Mouse (Mus musculus): Measurements from ENCODE around the gene Sprr2d. TPM values are rescaled to one million over a fixed set of nuclear protein-coding genes. Genes with fewer than 3 reads are reported as not detected.

Sprr2d gene
- polyA plus RNA-seq, 1 experiment from 2014 or later: not detected

DNA sequence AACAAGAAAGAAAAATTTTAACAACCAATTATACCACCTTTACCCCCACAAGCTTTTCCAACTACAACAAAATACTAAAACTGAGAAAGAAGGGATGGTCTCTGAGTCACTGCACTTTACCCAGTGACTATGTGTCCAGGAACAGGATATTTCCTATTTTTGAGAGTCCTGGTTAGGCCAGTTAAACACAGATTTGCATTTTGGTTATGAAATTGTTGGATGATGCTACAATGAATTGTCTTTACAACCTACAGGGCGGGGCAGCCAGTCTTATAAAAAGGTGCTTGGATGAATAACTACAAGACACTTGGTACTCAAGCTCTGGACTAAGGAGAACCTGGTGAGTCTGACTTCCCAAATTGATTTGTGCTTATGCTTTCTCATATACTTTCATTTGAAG is 46.4 kb downstream of the Sprr2d start, which contains the start of gene Sprr2h:
Gene Sprr2h, plus strand, starts transcription at position 301 of the 400 bp plus-strand sequence.
- Histone ChIP-seq H3K27ac (ENCODE audit: low read length) (no peak within 1 kb of the TSS), H3K36me3 (ENCODE audit: control insufficient read depth, insufficient read depth) (no peaks in the 10 kb centered on the region), H3K4me2 (ENCODE audit: low read depth, low read length) (no peak within 1 kb of the TSS), H3K9me3 (replicated peaks; ENCODE audit: control insufficient read depth, low read length) (no peaks in the 10 kb centered on the region), H3K4me1 (ENCODE audit: control insufficient read depth, insufficient read depth, low read length) (no peaks in the 10 kb centered on the region), H3K4me3 (ENCODE audit: low read length) (no peak within 1 kb of the TSS), H3K27me3 (ENCODE audit: control insufficient read depth, insufficient read depth, low read length) (no peaks in the 10 kb centered on the region), H3K9ac (ENCODE audit: low read length) (no peak within 1 kb of the TSS)
- 63% methylated on average over 1 of the region's 1 CpGs for WGBS
- ATAC-seq (replicated peaks; ENCODE audit: extremely low read depth, insufficient read depth, low FRiP score): no peak

Other genes with a start within 250 kb of the Sprr2d start
- 0.12 TPM in 1 of 2 replicates, not detected in the other for gene Prr9, start 215.2 kb upstream of the Sprr2d start, polyA plus RNA-seq (2015; fragmentation: Nextera tagmentation; extraction: Ambion mirVana)
- gene Lelp1, start 196.4 kb upstream of the Sprr2d start, polyA plus RNA-seq (2015; fragmentation: Nextera tagmentation; extraction: Ambion mirVana): not detected in 2 replicates
- 0.22 and 0.62 TPM in 2 replicates for gene Sprr2a1, start 123.3 kb upstream of the Sprr2d start, polyA plus RNA-seq (2015; fragmentation: Nextera tagmentation; extraction: Ambion mirVana)
- gene Sprr2a2, start 123.2 kb upstream of the Sprr2d start, polyA plus RNA-seq (2015; fragmentation: Nextera tagmentation; extraction: Ambion mirVana): 26.9 and 58.8 TPM in 2 replicates
- gene Sprr2a3, start 53.7 kb upstream of the Sprr2d start, polyA plus RNA-seq (2015; fragmentation: Nextera tagmentation; extraction: Ambion mirVana): 1.9 and 3.6 TPM in 2 replicates
- 0.21 TPM in 1 of 2 replicates, not detected in the other for gene Sprr2b, start 22.5 kb upstream of the Sprr2d start, polyA plus RNA-seq (2015; fragmentation: Nextera tagmentation; extraction: Ambion mirVana)
- gene Sprr2e, start 13.0 kb downstream of the Sprr2d start, polyA plus RNA-seq (2015; fragmentation: Nextera tagmentation; extraction: Ambion mirVana): not detected in 2 replicates
- gene Sprr2f, start 26.0 kb downstream of the Sprr2d start, polyA plus RNA-seq (2015; fragmentation: Nextera tagmentation; extraction: Ambion mirVana): 0.35 TPM in 1 of 2 replicates, not detected in the other
- not detected in 2 replicates for gene Sprr2h, start 46.5 kb downstream of the Sprr2d start, polyA plus RNA-seq (2015; fragmentation: Nextera tagmentation; extraction: Ambion mirVana)
- not detected in 2 replicates for gene Sprr2i, start 68.9 kb downstream of the Sprr2d start, polyA plus RNA-seq (2015; fragmentation: Nextera tagmentation; extraction: Ambion mirVana)
- gene Sprr2j-ps, start 78.9 kb downstream of the Sprr2d start, polyA plus RNA-seq (2015; fragmentation: Nextera tagmentation; extraction: Ambion mirVana): not detected in 2 replicates
- gene Gm9774, start 90.3 kb downstream of the Sprr2d start, polyA plus RNA-seq (2015; fragmentation: Nextera tagmentation; extraction: Ambion mirVana): 3.8 and 18.9 TPM in 2 replicates
- gene Sprr2k, start 93.4 kb downstream of the Sprr2d start, polyA plus RNA-seq (2015; fragmentation: Nextera tagmentation; extraction: Ambion mirVana): not detected in 2 replicates
- gene Sprr1b, start 99.6 kb downstream of the Sprr2d start, polyA plus RNA-seq (2015; fragmentation: Nextera tagmentation; extraction: Ambion mirVana): 0.19 TPM in 1 of 2 replicates, not detected in the other
- not detected in 2 replicates for gene Sprr3, start 119.6 kb downstream of the Sprr2d start, polyA plus RNA-seq (2015; fragmentation: Nextera tagmentation; extraction: Ambion mirVana)
- gene Sprr1a, start 146.8 kb downstream of the Sprr2d start, polyA plus RNA-seq (2015; fragmentation: Nextera tagmentation; extraction: Ambion mirVana): 1.2 and 1.6 TPM in 2 replicates
- not detected in 2 replicates for gene Sprr4, start 161.4 kb downstream of the Sprr2d start, polyA plus RNA-seq (2015; fragmentation: Nextera tagmentation; extraction: Ambion mirVana)
- not detected in 2 replicates for gene 2310046K23Rik, start 195.4 kb downstream of the Sprr2d start, polyA plus RNA-seq (2015; fragmentation: Nextera tagmentation; extraction: Ambion mirVana)
- gene Ivl, start 234.6 kb downstream of the Sprr2d start, polyA plus RNA-seq (2015; fragmentation: Nextera tagmentation; extraction: Ambion mirVana): 0.14 TPM in 1 of 2 replicates, not detected in the other
- gene Smcp, start 249.9 kb downstream of the Sprr2d start, polyA plus RNA-seq (2015; fragmentation: Nextera tagmentation; extraction: Ambion mirVana): not detected in 2 replicates

Data from heart, embryonic 16.5 days (tissue).